Mouse (Mus musculus): ENCODE measurements at regions not wholly inside any gene's neighbourhood (a gene's known extent, or its start where the extent isn't known, plus 50 kb on each side); places are given as distances from the start of the nearest gene placed in this dataset.

GRCm38 (mm10) chr1:42231091-42231490, 464.5 kb upstream of the Pou3f3 start:
- TF ChIP-seq CTCF (IDR thresholded peaks at IDR 0.05; ENCODE audit: borderline replicate concordance, insufficient read depth, low read length) (no peak), POLR2A (IDR thresholded peaks at IDR 0.05; ENCODE audit: low read depth, low read length) (no peak)
